Mouse (Mus musculus): ENCODE data around the gene Ebf3.

- TF ChIP-seq POLR2A (IDR thresholded peaks at IDR 0.05; ENCODE audit: borderline replicate concordance, control insufficient read depth, low read depth, low read length) (no peak), CTCF (IDR thresholded peaks at IDR 0.05; ENCODE audit: control insufficient read depth, insufficient read depth, low read length) (no peak)
Measured at GRCm38 (mm10) chr7:137239542-137240133, 74.6 kb downstream of the Ebf3 start.

All from bone marrow, adult 2 months (tissue).